Mouse (Mus musculus): Measurements from ENCODE around the gene Ttc7b.
A peak's percentile ranks its signal among the peaks of the same experiment; 100 is the strongest.

Gene Ttc7b

DNA sequence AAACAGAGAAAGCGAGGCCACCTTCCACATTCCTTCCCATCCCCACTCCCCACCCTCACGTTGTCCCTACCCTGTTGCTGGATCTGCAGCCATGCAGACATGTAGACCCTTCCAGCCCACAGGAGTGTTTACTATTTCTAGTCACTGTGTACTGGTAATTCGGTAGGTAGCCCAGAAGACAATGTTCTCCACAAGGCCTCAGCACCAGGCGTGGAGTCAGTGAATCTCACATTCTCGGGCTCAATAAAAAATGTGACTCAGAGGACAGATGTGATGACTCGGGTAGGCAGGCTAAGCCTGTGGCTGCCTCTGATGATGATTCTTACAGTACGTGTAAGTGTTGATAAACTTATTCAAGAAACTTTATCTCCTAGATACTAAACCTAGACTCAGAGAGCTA, 147.8 kb downstream of the Ttc7b start:
- no peak for DNase-seq

DNA sequence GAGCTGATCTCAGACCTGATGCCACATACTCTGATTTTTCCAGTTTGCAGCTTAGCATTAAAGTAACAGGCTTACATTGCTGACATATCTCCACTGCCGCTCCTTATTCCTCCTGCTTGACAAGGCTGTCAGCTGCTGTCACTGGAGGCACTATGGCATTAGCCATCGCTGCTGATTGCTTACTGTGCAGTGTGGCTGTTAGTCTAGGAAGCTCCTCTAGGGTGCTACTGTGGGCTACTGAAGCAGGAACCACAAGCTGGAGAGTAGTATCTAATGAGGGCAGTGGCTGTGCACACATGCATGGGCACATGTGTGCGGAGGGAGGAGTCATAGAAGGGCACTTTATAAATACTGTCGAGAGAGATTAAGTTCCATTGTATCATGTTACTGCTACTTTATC, 148.6 kb downstream of the Ttc7b start:
- DNase-seq = no peak

DNA sequence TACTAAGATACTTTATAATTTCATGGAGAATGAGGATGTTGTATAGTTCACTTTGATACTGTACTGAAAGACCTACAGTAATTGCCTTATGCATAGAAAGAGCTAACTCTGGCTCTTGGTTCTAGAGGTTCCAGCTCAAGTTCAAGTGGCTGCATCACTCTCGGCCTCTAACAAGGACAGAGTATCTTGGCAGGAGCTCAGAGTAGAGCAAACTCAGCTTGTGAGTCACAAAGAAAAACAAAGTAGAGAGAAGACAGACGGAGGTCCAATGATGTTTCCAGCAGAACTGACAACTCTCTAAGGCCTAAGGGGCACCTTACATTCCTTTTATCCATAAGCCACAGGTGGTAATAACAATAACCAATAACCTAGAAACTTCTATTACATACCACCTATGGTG, 150.8 kb downstream of the Ttc7b start:
- DNase-seq = no peak

DNA sequence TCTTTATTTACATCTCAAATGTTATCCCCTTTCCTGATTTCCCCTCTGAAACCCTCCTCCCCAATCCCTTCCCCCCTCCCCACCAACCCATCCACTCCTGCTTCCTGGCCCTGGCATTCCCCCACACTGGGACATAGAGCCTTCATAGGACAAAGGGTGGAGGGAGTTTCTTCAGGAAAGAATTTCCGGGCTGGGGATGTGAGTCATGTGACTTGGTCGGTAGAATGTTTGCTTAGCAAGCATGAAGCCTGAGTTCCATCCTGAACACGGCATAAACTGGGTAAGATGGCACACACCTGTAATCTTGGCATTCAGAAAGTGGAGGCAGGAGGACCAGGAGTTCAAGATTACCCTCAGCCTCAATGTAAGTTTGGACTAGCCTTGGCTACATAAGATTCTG, 151.4 kb downstream of the Ttc7b start:
- peak; percentile 10 for DNase-seq

DNA sequence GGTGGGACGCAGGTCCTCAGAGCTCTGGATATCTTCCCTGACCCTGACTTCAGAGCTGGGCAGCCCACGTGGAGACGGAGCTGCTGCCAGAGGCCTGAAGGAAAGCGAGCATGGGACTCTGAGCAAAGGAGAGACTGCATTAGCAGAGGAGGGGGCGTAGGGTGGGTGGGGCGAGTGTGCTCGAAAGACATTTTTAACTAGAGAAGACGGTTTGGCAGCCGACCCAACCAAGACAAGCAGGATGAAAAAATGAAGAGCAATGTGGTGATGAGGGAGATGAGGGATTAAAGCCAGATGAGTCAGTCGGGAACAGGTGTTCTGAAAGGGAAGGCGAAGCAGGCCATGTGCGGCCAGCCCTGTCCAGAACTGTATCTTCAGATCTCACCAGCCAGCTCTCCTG, 159.3 kb downstream of the Ttc7b start:
- DNase-seq = no peak

DNA sequence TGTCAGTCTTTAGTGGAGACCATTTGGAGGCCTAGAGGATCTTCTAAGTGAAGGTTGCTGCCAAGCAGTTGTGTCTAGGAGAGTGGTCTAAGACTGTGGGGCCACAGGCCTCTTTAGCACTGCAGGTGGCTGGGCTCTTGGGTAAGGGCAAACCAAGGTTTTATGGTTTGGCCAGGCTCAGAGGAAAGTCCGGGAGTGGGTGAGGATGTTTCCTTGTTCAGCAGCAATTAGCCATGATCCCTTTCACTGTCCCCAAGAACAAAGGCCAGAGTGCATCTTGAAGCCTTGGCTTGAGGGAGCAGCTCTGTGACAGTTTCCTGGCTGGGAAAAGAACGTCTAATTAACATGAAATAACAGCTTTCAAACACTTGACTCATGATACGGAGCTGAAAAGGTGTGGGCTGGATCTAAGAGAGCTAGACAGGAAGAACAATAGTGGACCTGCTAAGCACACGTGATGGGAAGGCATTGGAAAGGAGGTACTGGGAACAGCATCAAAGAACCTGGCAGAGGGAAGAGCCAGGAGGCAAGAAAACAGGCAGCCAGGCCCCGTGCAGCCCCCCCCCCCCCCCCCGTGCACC, 162.5 kb downstream of the Ttc7b start:
- no peak for DNase-seq

DNA sequence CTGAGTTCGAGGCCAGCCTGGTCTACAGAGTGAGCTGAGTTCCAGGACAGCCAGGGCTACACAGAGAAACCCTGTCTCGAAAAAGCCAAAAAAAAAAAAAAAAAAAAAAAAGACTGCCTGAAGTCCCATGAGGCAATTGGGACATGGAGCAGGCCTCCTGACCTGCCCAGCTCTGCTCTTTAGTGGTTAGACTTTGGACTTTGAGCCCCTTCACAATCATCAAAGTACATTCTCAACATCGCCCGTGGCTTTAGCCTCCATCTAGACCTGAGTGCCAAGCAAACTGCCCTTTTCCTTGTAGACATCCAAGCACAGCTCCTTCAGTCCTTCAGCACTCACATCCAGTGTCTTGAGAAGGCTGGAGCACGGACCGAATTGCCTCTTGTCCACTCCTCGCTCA, 164.2 kb downstream of the Ttc7b start:
- no peak for DNase-seq

DNA sequence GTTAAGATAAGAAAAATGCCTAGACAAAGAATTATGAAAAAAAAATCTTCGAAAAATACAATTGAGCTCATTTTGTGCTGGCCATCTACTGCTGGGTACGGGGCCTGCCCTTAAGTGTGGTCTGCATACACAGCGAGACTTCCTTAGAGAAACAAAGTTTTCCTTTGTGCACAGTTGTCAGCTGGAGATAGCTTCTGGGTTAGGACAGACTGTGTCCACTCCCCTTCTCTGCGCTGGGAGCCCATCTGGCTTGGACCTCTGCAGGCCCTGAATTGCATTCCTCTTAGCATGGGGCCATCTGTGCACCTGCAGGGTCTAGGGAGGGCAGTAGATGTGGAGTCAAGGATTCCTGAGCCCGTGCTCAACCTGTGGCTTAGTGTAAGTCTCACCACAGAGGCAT, 165.1 kb downstream of the Ttc7b start:
- no peak for DNase-seq

DNA sequence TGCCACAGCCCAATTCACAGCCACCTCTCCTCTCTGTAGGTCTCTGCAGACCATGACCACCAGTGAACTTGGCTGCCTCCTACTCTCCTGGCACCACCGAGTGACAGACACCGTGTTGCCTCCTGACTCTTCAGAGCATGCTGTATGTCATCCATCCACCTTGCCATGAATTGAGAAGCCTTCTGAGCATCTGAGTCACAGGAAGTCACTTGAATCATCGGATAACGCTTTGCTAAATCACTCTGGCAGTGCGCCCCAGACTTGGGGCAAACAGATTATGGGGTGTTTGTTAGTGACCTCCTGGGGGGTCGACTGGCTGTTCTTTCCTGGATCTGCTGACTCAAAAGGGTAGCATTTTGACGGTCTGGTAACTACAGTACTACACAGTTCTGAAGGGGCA, 166.7 kb downstream of the Ttc7b start:
- DNase-seq = no peak

DNA sequence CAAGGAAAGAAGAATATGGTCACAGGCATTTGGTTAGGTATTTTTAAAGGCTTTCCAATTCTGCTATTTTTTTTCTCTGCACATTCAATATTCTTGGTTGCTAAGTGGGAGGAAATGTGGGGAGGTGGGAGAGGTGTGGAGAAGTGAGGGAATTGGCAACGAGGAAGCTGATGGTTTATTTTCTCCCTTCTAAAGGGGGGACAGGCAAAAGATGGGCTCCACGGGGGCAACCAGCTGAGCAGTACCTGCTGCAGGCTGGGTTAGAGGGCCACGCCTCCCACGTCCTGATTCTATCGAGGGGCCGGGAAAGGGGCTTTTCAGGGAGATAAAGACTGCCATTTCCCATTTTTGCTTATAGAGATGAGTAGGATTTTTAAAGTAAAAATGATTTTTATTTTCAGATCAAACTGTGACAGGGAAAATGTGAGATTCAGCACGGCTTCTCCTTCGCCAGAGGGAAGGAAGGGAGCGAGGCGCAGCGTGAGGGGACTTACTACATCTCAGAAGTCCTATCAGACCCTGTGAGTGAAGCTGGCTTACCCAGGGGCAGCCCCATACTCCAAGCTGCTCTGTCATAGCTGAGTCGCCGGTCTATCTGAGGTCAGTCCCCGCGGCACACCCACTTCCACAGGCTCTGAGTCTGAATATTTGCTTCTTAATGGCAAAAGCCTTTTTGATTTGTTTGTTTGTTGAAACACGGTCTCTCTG, 167.4 kb downstream of the Ttc7b start:
- DNase-seq = no peak

DNA sequence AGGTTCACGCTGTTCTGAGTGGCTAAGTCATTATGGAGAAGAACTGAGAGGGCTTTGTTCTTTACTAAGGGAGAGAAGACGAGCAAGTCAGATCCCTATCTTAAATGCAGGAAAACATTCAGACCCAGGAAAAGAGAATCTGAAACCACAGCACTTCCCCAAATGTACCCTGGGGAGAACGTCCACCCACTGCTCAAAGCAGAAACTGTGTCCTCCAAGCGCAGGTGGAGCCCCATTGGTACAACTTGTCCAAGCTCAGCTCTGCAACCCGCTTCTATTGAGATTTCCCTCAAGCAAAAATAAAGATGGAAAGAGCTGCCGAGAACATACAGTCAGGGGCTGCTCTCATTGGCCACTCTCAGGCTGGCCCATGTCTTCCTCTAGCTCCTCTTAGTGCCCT, 168.5 kb downstream of the Ttc7b start:
- DNase-seq = no peak

DNA sequence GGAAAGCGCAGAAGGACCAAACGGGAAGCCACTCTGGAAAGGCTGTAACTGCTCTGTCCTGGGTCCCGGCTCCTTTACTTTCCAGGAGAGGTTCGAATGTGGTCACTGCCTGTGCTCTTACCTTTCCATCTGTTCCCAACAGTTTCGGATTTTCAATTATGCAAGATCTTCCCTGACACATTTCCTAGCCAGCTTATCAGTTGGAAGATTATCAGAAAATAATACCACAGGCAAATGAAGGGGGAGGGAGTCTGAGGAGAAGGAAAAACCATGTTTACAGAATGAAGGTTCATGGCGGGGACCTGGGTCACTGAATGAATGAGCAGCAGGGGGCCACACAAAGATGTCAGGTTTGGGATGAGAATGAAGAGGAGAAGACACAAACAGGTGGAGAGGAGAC, 177.1 kb downstream of the Ttc7b start:
- DNase-seq = no peak

DNA sequence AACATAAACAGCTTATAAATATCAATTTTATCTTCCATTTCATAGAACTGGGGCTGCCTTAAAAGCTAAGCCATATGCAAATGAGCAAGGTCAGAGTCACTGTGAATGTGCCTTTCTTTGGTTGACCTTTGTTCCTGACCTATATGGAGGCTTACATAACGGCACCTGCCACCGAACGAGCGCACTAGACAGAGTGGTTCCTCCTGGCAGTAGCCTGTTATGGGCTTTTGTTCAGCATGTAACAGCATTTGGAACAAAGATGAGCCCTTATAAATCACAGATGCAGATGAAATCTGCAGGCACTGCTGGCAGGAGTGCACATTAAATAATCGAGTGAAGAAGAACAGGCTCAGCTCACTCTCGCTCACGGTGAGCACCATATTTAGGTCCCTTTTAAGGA, 179.0 kb downstream of the Ttc7b start:
- DNase-seq = no peak

DNA sequence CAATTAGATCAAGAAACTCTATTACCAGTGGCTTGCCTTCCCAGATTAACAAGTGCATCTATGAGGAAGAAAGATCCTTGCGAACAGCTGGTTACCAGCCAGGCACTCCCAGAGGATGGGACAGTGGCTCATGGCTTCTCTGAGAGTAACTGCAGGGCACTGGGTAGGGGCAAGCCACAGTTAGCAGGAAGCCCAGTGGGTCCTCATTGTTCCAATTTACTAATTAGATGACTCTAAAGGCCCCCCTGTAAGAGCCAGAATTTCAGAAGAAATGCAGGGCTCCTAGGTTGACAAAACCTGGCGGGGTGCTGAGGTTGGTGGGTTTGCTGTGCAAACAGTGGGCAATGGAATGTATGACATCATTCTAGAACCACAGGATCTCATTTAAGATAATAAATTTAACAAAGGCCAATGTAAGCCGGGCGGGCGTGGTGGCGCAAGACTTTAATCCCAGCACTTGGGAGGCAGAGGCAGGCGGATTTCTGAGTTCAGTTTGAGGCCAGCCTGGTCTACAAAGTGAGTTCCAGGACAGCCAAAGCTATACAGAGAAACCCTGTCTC, 179.6 kb downstream of the Ttc7b start:
- DNase-seq = no peak

DNA sequence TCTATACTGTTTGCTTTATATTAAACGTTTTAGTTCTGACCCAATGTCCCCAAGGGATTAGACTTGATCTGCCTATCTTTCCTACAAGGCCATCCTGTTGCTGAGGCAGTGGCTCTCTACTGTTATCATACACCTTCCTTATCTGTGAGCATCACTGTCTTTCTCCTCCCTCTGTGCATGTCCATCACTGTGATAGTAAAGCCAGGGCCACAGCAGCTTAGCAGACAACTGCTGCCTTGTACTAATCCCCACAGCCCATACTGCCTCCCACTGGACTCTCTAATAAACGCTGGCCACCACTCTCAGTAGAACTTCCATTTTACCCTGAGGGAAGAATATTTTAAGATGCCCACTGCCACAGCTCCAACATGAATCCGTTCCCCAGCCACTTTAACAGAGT, 182.6 kb downstream of the Ttc7b start:
- DNase-seq = peak; percentile 50

DNA sequence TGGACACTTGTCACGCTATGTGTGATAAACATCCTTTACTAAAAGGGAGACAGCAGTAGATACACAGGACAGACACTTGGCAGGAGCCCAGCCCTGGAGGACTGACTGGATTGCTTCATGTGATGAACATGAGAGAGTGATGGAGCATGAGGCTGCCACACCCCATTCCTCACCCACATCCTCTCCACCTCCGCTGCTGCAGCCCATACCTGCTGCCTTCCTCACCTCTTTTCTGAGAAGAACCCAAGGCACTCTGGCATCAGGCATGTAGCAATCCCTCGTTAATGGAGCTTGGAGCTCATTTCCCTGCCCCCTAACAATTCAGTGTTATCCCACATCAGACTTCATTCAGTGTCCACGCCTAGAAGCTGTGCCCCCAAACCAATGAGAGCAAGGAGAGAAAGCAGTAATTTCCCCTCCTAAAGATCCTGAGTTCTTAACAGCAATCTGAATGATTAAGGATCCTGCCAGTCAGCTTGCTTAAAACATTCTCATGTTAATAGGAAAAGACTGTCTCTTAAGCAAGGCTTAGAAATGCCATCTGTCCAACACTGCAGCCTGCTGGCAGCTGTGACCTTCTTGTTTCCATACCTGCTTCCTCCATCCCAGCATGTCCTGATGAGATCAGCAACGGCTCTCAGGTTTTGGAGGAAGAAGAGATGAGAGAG, 183.1 kb downstream of the Ttc7b start:
- DNase-seq = peak; percentile 32

DNA sequence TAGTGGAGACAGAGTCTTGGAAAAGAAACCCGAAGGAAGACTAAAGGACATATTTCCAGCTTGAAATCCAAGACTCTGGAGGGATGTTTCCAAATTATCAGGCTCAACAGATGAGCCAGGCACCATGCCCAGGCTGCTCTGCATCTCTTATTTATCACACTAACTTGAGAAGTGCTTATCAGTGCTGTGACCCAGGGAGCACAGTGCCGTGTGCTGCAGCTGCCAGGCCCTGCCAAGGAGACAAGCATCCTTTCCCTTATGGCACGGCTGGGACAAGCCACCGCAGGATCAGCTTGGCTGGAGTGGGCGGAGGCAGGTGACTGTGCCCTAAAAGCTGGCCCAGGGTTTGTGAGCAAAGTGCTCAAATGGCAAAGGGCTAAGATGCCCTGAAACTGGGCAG, 184.4 kb downstream of the Ttc7b start:
- no peak for DNase-seq

DNA sequence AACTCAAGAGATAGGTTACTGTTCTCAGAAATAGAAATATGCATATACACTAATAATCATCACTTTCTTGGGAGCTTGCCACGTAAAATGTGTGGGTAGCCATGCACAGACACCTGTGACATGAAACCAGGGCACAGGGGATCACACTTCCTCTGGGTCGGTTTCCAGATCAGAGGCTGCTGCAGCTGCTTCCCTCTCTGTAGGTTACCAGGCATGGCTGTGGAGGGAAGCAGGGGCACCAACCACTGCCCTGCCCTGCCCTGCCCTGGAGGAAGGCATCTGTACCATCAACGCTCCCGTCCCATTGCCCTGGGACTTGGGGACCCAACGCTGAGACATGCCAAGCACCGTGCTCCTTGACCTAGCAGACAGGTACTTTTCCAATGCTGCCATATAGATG, 188.8 kb downstream of the Ttc7b start:
- DNase-seq = no peak

DNA sequence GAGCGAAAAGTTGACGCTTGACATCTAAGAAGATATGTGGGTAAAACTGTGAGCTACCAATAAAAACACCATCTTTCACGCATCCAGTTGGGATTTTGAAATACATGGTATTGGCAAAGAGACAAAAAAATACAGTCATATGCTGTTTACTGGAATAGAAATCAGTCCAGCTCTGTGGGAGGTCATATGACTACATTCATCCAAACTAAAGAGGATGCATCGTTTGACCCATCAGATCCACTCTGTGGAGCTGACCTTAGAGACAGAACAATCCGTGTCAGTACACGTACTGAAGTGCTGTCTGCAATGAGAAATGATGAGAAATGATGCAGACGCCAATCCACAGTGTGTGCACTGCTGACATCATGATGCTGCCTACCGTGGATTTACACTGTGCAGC, 190.4 kb downstream of the Ttc7b start:
- no peak for DNase-seq

DNA sequence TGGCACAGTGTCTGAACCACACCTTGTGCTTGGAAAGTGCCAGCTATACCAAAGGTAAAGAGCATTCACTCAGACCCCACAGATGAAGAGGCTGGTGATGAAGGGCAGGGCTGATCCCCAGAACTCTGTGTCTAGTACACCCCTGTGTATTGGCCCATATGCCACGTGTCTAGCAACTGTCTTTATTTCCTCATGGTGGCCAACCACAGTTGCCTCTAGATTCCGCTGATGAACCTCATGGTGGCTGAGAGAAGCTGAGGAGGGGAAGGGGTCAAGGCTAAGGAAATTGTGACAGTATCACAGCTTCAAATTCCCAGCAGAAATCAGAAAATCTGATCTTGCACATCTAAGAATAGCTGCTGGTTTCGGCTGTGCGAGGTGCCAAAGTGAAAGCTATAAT, 191.6 kb downstream of the Ttc7b start:
- DNase-seq = no peak

DNA sequence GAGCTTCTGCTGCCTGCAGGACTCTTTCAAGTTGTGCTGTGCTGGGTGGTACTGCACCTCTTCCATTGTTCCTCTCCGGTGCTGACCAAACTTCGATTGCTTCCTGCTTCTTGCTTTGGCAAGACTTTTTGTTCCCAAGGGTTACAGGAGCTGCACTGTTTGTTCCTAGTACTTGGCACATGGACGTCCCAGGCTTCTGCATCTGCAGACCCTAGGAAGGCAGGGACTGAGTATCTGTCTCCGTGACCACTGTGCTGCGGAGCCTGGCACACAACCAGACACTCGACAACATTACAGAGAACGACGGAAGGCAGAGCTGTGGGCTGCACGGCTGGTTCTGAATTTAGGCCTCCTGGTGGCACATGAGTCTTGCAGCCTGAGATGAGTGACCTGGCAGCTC, 192.1 kb downstream of the Ttc7b start:
- DNase-seq = no peak

DNA sequence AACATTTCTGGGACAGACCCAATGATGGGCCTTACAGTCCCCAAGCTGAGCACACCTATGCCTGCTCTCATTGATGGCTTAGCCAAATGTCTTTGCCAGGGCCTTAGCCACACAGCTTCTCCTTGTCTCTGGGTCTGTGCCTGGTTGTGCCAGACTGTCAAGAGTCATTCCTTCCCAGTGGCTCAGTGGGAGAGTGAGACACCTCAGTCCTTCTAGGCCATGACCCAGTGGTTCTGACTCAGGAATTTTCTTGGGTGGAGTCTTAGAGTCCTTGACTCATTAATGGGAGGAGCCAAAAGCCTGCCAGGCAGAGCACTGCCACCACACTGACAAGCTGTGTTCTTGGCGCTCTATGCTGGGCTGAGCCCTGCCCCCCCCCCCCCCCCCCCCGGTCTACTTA, 193.9 kb downstream of the Ttc7b start:
- peak; percentile 36 for DNase-seq

DNA sequence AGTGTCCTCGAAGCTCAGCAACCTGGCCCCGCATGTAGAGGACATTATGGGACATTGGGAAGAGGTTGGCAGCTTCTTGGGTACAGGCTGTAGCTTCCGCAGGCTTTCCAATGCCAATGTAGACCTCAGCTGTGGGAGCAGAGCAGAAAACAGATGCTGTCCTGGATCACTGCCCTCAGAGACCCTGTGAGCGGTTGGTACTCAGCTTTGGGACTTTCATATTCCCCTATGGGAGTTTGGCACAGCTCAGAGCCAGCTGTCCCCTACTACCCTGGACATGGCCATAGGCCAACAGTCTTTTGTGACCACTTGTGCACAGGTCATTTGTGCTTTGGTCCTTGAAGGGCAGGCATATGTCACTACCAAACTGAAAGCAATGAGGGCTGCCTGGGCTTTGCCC, 195.0 kb downstream of the Ttc7b start:
- no peak for DNase-seq

DNA sequence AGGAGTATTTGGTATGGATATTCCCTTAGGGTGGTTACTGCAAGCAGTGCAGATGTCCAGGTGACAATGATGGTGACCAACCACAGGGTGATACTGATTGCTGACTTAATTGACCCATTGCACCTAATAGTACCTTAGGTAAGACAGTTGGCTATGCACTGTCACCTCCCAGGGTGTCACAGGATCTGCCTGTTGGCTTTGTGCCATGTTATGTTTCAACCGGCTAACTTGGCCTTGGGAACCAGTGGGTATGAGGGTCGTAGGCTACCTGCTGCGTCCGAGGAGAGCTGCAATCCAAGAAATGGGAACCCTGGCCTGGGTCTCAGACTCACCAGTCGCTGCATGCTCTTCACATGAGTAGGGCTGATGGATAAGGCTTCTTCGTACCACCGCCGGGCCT, 195.4 kb downstream of the Ttc7b start:
- no peak for DNase-seq

Measured in lung, postnatal 10 days (tissue).